Mouse (Mus musculus) olfactory bulb, adult 2 months (tissue): ENCODE data around the gene Cnot10. TPM values are rescaled to one million over a fixed set of nuclear protein-coding genes. Genes with fewer than 3 reads are reported as not detected.
"Not testable (repeated sequence)": the region's sequence is repeated elsewhere in the genome, so short reads cannot be mapped to it uniquely, and the experiment has no call there.

Source experiments
- H3K27ac ChIP-seq: fragments of 200-500 bp; 2 replicates; pipeline ENCODE4 v1.5.1; 2012; ENCODE audit warnings: low read depth, low read length; ENCODE audit not compliant: insufficient read depth
- H3K4me1 ChIP-seq: fragments of 200-500 bp; 2 replicates; pipeline ENCODE4 v1.6.1; 2012; ENCODE audit warnings: low read length; ENCODE audit not compliant: control insufficient read depth, insufficient read depth
- H3K4me3 ChIP-seq: fragments of 200-500 bp; 2 replicates; pipeline ENCODE4 v1.5.1; 2012; ENCODE audit warnings: mild to moderate bottlenecking, low read depth, low read length, moderate library complexity; ENCODE audit not compliant: insufficient read depth
- CTCF ChIP-seq: fragments of 200-500 bp; IDR thresholded peaks from 2 replicates; pipeline ENCODE4 v1.5.1; 2012; ENCODE audit warnings: low read depth, mild to moderate bottlenecking, low read length, moderate library complexity; ENCODE audit not compliant: insufficient read depth
- POLR2A ChIP-seq: fragments of 200-500 bp; IDR thresholded peaks from 2 replicates; pipeline ENCODE4 v1.6.1; 2012; ENCODE audit warnings: mild to moderate bottlenecking, low read depth, low read length, moderate library complexity; ENCODE audit not compliant: insufficient read depth
- WGBS: fragments of 180-500 bp; shearing (Covaris S2); methylation state at CpG from one replicate; pipeline ENCODE4 v1.1.7; 2018; 5-methylcytosine and 5-hydroxymethylcytosine counted together
- polyA plus RNA-seq: library from polyadenylated mRNA; stranded (reverse); fragments of >200 nt; gene quantifications from 2 replicates; pipeline ENCODE4 v1.2.4, GENCODE M21; 2012; ENCODE audit warnings: low replicate concordance; ENCODE audit not compliant: missing spikeins, insufficient read depth, insufficient read length

Gene Cnot10
- polyA plus RNA-seq, 1 experiment, result not detected

GRCm38 (mm10) chr9:114660506-114660905 lies 20.5 kb upstream of the Cnot10 start:
- TF ChIP-seq CTCF (no peak), POLR2A (no peak)
- Histone ChIP-seq H3K4me1 (peaks cover 7% of the 10 kb centered on the region), H3K4me3 (no peak overlapping the region), H3K27ac (no peak overlapping the region)
- WGBS, result 87% methylated on average over 6 of the region's 6 CpGs

- H3K27ac ChIP-seq, result no peak overlapping the region
- TF ChIP-seq CTCF (no peak), POLR2A (no peak)
- H3K4me3 ChIP-seq, result no peak overlapping the region
- 84% methylated on average over 3 of the region's 3 CpGs for WGBS
- H3K4me1 ChIP-seq, result no peaks in the 10 kb centered on the region
Measured at GRCm38 (mm10) chr9:114656701-114657100, 16.7 kb upstream of the Cnot10 start.

- Histone ChIP-seq H3K27ac (no peak overlapping the region), H3K4me3 (no peak overlapping the region), H3K4me1 (no peaks in the 10 kb centered on the region)
- TF ChIP-seq POLR2A (no peak), CTCF (no peak)
- WGBS, result 85% methylated on average over 4 of the region's 4 CpGs
Measured at GRCm38 (mm10) chr9:114655356-114655755, 15.4 kb upstream of the Cnot10 start.

- Histone ChIP-seq H3K4me1 (peaks cover 4% of the 10 kb centered on the region), H3K4me3 (no peak overlapping the region), H3K27ac (no peak overlapping the region)
- TF ChIP-seq CTCF (no peak), POLR2A (no peak)
- 73% methylated on average over 21 of the region's 21 CpGs for WGBS
Measured at GRCm38 (mm10) chr9:114650938-114651634, 11.1 kb upstream of the Cnot10 start.

GRCm38 (mm10) chr9:114649371-114649770 lies 9.4 kb upstream of the Cnot10 start:
- H3K4me1 ChIP-seq, result peaks cover 4% of the 10 kb centered on the region
- no peak for TF ChIP-seq POLR2A
- TF ChIP-seq CTCF, result no peak
- H3K4me3 ChIP-seq, result no peak overlapping the region
- 20% methylated on average over 5 of the region's 5 CpGs for WGBS
- no peak overlapping the region for H3K27ac ChIP-seq

- not testable (repeated sequence) for H3K4me3 ChIP-seq, H3K27ac ChIP-seq, H3K4me1 ChIP-seq
- 41% methylated on average over 9 of the region's 9 CpGs for WGBS
Measured at GRCm38 (mm10) chr9:114648472-114648871, 8.5 kb upstream of the Cnot10 start.

- no peak overlapping the region for H3K4me3 ChIP-seq
- 84% methylated on average over 28 of the region's 28 CpGs for WGBS
- no peak for TF ChIP-seq POLR2A
- no peak for TF ChIP-seq CTCF
- H3K27ac ChIP-seq, result no peak overlapping the region
- H3K4me1 ChIP-seq, result peaks cover 4% of the 10 kb centered on the region
Measured at GRCm38 (mm10) chr9:114647506-114648432, 7.8 kb upstream of the Cnot10 start.

GRCm38 (mm10) chr9:114646556-114647505 lies 6.8 kb upstream of the Cnot10 start:
- Histone ChIP-seq H3K4me1 (peaks cover 4% of the 10 kb centered on the region), H3K27ac (no peak overlapping the region), H3K4me3 (no peak overlapping the region)
- WGBS, result 78% methylated on average over 12 of the region's 12 CpGs
- TF ChIP-seq CTCF (no peak), POLR2A (no peak)
